Mouse (Mus musculus): ENCODE data around the gene Sdk2. TPM values are rescaled to one million over a fixed set of nuclear protein-coding genes. Genes with fewer than 3 reads are reported as not detected.

Sdk2 gene
- polyA plus RNA-seq, 1 experiment from 2014 or later = 4.3 TPM

- 67% methylated on average over 14 of the region's 14 CpGs for WGBS
- peak overlapping the region; percentile 92 for H3K27ac ChIP-seq
- no peaks in the 10 kb centered on the region for H3K9me3 ChIP-seq
- DNase-seq (ENCODE audit: low spot score) = no peak
- no peaks in the 10 kb centered on the region for H3K27me3 ChIP-seq (ENCODE audit: insufficient read depth, poor library complexity, severe bottlenecking)
- no peaks in the 10 kb centered on the region for H3K36me3 ChIP-seq
- H3K4me3 ChIP-seq = no peak overlapping the region
- H3K4me1 ChIP-seq (replicated peaks) = peaks cover 63% of the 10 kb centered on the region
These were observed 289.9 kb downstream of the Sdk2 start for GRCm38 (mm10) chr11:113776851-113777511.

- Histone ChIP-seq H3K9me3 (no peaks in the 10 kb centered on the region), H3K27ac (no peak overlapping the region), H3K36me3 (no peaks in the 10 kb centered on the region), H3K4me3 (no peak overlapping the region), H3K4me1 (replicated peaks) (peaks cover 41% of the 10 kb centered on the region), H3K27me3 (ENCODE audit: insufficient read depth, poor library complexity, severe bottlenecking) (no peaks in the 10 kb centered on the region)
- DNase-seq (ENCODE audit: low spot score) = no peak
- 91% methylated on average over 3 of the region's 3 CpGs for WGBS
These were observed 292.1 kb downstream of the Sdk2 start for GRCm38 (mm10) chr11:113774773-113775172.

- DNase-seq (ENCODE audit: low spot score) = no peak
- no peaks in the 10 kb centered on the region for H3K9me3 ChIP-seq
- no peaks in the 10 kb centered on the region for H3K36me3 ChIP-seq
- H3K4me3 ChIP-seq = no peak overlapping the region
- no peaks in the 10 kb centered on the region for H3K27me3 ChIP-seq (ENCODE audit: insufficient read depth, poor library complexity, severe bottlenecking)
- peaks cover 25% of the 10 kb centered on the region for H3K4me1 ChIP-seq (replicated peaks)
- H3K27ac ChIP-seq = no peak overlapping the region
- WGBS = 85% methylated on average over 5 of the region's 5 CpGs
These were observed 293.7 kb downstream of the Sdk2 start for GRCm38 (mm10) chr11:113773191-113773590.

- Histone ChIP-seq H3K36me3 (no peaks in the 10 kb centered on the region), H3K4me1 (replicated peaks) (peaks cover 23% of the 10 kb centered on the region), H3K4me3 (no peak overlapping the region), H3K27me3 (ENCODE audit: insufficient read depth, poor library complexity, severe bottlenecking) (no peaks in the 10 kb centered on the region), H3K9me3 (no peaks in the 10 kb centered on the region), H3K27ac (no peak overlapping the region)
- no peak for DNase-seq (ENCODE audit: low spot score)
- WGBS = 93% methylated on average over 13 of the region's 13 CpGs
These were observed 295.7 kb downstream of the Sdk2 start for GRCm38 (mm10) chr11:113771187-113771586.

- Histone ChIP-seq H3K9me3 (no peaks in the 10 kb centered on the region), H3K4me1 (replicated peaks) (peaks cover 28% of the 10 kb centered on the region), H3K27ac (no peak overlapping the region), H3K36me3 (no peaks in the 10 kb centered on the region), H3K27me3 (ENCODE audit: insufficient read depth, poor library complexity, severe bottlenecking) (no peaks in the 10 kb centered on the region), H3K4me3 (no peak overlapping the region)
- DNase-seq (ENCODE audit: low spot score) = no peak
- 75% methylated on average over 3 of the region's 3 CpGs for WGBS
These were observed 298.5 kb downstream of the Sdk2 start for GRCm38 (mm10) chr11:113768356-113768755.

- Histone ChIP-seq H3K27ac (peak overlapping the region; percentile 76), H3K36me3 (no peaks in the 10 kb centered on the region), H3K4me1 (replicated peaks) (peaks cover 33% of the 10 kb centered on the region), H3K4me3 (no peak overlapping the region), H3K27me3 (ENCODE audit: insufficient read depth, poor library complexity, severe bottlenecking) (no peaks in the 10 kb centered on the region), H3K9me3 (no peaks in the 10 kb centered on the region)
- no peak for DNase-seq (ENCODE audit: low spot score)
- WGBS = 71% methylated on average over 8 of the region's 8 CpGs
These were observed 299.6 kb downstream of the Sdk2 start for GRCm38 (mm10) chr11:113767285-113767684.

GRCm38 (mm10) chr11:113766284-113766985 lies 300.4 kb downstream of the Sdk2 start:
- WGBS = 52% methylated on average over 10 of the region's 10 CpGs
- H3K27me3 ChIP-seq (ENCODE audit: insufficient read depth, poor library complexity, severe bottlenecking) = no peaks in the 10 kb centered on the region
- no peaks in the 10 kb centered on the region for H3K36me3 ChIP-seq
- no peak for DNase-seq (ENCODE audit: low spot score)
- no peak overlapping the region for H3K4me3 ChIP-seq
- H3K4me1 ChIP-seq (replicated peaks) = peaks cover 36% of the 10 kb centered on the region
- peak overlapping the region; percentile 76 for H3K27ac ChIP-seq
- no peaks in the 10 kb centered on the region for H3K9me3 ChIP-seq

- no peak overlapping the region; the same call in 1 of the 2 replicates for H3K27ac ChIP-seq
- H3K36me3 ChIP-seq = no peaks in the 10 kb centered on the region
- H3K9me3 ChIP-seq = no peaks in the 10 kb centered on the region
- no peak overlapping the region for H3K4me3 ChIP-seq
- no peak for DNase-seq (ENCODE audit: low spot score)
- peaks cover 40% of the 10 kb centered on the region for H3K4me1 ChIP-seq (replicated peaks)
- H3K27me3 ChIP-seq (ENCODE audit: insufficient read depth, poor library complexity, severe bottlenecking) = no peaks in the 10 kb centered on the region
- 94% methylated on average over 6 of the region's 6 CpGs for WGBS
These were observed 302.6 kb downstream of the Sdk2 start for GRCm38 (mm10) chr11:113764132-113764849.

- Histone ChIP-seq H3K4me1 (replicated peaks) (peaks cover 40% of the 10 kb centered on the region), H3K27ac (peak overlapping the region; percentile 23; the same call in 1 of the 2 replicates), H3K9me3 (no peaks in the 10 kb centered on the region), H3K4me3 (no peak overlapping the region), H3K27me3 (ENCODE audit: insufficient read depth, poor library complexity, severe bottlenecking) (no peaks in the 10 kb centered on the region), H3K36me3 (no peaks in the 10 kb centered on the region)
- no peak for DNase-seq (ENCODE audit: low spot score)
- 10% methylated on average over 5 of the region's 5 CpGs for WGBS
These were observed 303.4 kb downstream of the Sdk2 start for GRCm38 (mm10) chr11:113763449-113763848.

- 85% methylated on average over 8 of the region's 8 CpGs for WGBS
- H3K4me3 ChIP-seq = no peak overlapping the region
- H3K9me3 ChIP-seq = no peaks in the 10 kb centered on the region
- no peaks in the 10 kb centered on the region for H3K27me3 ChIP-seq (ENCODE audit: insufficient read depth, poor library complexity, severe bottlenecking)
- no peaks in the 10 kb centered on the region for H3K36me3 ChIP-seq
- H3K27ac ChIP-seq = no peak overlapping the region
- DNase-seq (ENCODE audit: low spot score) = no peak
- peaks cover 36% of the 10 kb centered on the region for H3K4me1 ChIP-seq (replicated peaks)
These were observed 304.6 kb downstream of the Sdk2 start for GRCm38 (mm10) chr11:113762136-113762797.

- Histone ChIP-seq H3K36me3 (no peaks in the 10 kb centered on the region), H3K9me3 (no peaks in the 10 kb centered on the region), H3K4me3 (no peak overlapping the region), H3K4me1 (replicated peaks) (peaks cover 29% of the 10 kb centered on the region), H3K27me3 (ENCODE audit: insufficient read depth, poor library complexity, severe bottlenecking) (no peaks in the 10 kb centered on the region), H3K27ac (no peak overlapping the region)
- 84% methylated on average over 7 of the region's 7 CpGs for WGBS
- DNase-seq (ENCODE audit: low spot score) = no peak
These were observed 305.2 kb downstream of the Sdk2 start for GRCm38 (mm10) chr11:113761646-113762045.

- Histone ChIP-seq H3K27ac (0 out of 2 replicates have a peak overlapping the region, but pooled peaks have one; percentile 50), H3K27me3 (ENCODE audit: insufficient read depth, poor library complexity, severe bottlenecking) (0 out of 2 replicates have a peak, but pooled peaks cover 2% of the 10 kb centered on the region), H3K4me3 (no peak overlapping the region), H3K9me3 (no peaks in the 10 kb centered on the region), H3K36me3 (no peaks in the 10 kb centered on the region), H3K4me1 (replicated peaks) (peaks cover 22% of the 10 kb centered on the region)
- DNase-seq (ENCODE audit: low spot score) = no peak
- WGBS = 77% methylated on average over 7 of the region's 7 CpGs
These were observed 306.4 kb downstream of the Sdk2 start for GRCm38 (mm10) chr11:113760476-113760875.
